Mouse (Mus musculus) embryonic facial prominence, embryonic 10.5 days (tissue): ENCODE data around the gene Hspbap1. TPM values are rescaled to one million over a fixed set of nuclear protein-coding genes. Genes with fewer than 3 reads are reported as not detected.

Source experiments
- DNase-seq: peaks from one replicate; pipeline ENCODE4 v3.0.0-alpha.2; 2017; ENCODE audit warnings: low spot score
- H3K27ac ChIP-seq: fragments of 300-500 bp; sonication (generic); replicated peaks from 2 replicates; pipeline ENCODE4 v1.5.1; 2016; ENCODE audit warnings: mild to moderate bottlenecking
- H3K27me3 ChIP-seq: fragments of 300-500 bp; sonication (generic); replicated peaks from 2 replicates; pipeline ENCODE4 v1.6.1; 2016; ENCODE audit warnings: low read depth, mild to moderate bottlenecking; ENCODE audit not compliant: poor library complexity, severe bottlenecking
- H3K36me3 ChIP-seq: fragments of 300-500 bp; sonication (generic); replicated peaks from 2 replicates; pipeline ENCODE4 v1.6.1; 2016; ENCODE audit warnings: mild to moderate bottlenecking, moderate library complexity
- H3K4me1 ChIP-seq: fragments of 300-500 bp; sonication (generic); 2 replicates; pipeline ENCODE4 v1.6.1; 2016
- H3K4me3 ChIP-seq: fragments of 300-500 bp; sonication (generic); 2 replicates; pipeline ENCODE4 v1.5.1; 2016; ENCODE audit warnings: mild to moderate bottlenecking, moderate library complexity
- H3K9me3 ChIP-seq: fragments of 300-500 bp; sonication (generic); 2 replicates; pipeline ENCODE4 v1.6.1; 2016; ENCODE audit warnings: mild to moderate bottlenecking
- WGBS: fragments of 180-500 bp; shearing (Covaris S2); methylation state at CpG from one replicate; pipeline ENCODE4 v1.1.7; 2016; 5-methylcytosine and 5-hydroxymethylcytosine counted together
- polyA plus RNA-seq: library from polyadenylated mRNA; unstranded; fragments of >200 nt; fragmentation: Nextera tagmentation; extraction: Ambion mirVana; gene quantifications from 2 replicates; pipeline ENCODE4 v1.2.1, GENCODE M21; 2016

Gene Hspbap1
- polyA plus RNA-seq, 1 experiment from 2014 or later: 30.2 TPM

DNA sequence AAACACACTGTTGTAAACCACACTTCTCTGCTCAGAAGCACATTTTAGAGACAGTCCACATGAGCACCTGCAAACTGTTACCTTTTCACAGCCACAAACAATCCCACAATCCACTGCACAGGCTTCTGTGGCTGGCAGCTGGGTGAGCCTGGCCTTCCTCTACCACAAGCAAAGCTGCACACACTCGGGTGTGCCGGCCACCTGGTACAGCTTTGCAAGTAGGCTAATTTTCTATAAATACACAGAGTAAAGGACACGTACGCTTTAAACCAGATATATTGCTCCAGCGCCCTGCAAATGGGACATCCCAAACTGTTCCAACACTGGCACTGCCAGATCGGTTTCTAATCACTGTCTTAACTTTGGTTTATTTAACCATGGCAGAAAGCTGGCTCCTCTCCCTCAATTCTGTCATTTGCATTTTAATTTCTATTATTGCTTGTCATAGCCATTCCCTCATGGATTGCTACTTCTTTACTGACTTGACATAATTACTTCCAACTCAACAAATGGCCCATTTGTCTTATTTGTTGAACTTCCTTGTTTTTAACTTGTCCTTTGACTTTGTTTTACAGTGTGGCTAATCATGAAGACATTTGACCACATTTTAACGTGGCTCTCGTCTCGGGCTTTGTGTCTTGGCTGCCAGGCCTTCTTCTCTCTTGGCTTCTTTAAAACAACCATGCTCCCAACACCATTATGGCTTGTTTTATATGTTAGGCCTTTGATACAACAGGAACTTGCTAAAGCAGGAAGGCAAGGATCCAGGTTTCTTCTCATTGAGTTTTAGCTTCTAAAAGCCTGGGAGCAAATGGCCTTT lies 22.5 kb upstream of the Hspbap1 start:
- H3K4me1 ChIP-seq: peaks cover 4% of the 10 kb centered on the region
- peaks cover 4% of the 10 kb centered on the region; the same call in 1 of the 2 replicates for H3K36me3 ChIP-seq
- no peak overlapping the region for H3K4me3 ChIP-seq
- DNase-seq: no peak
- H3K27ac ChIP-seq: no peak overlapping the region
- WGBS: 88% methylated on average over 9 of the region's 9 CpGs
- H3K27me3 ChIP-seq: no peaks in the 10 kb centered on the region
- no peaks in the 10 kb centered on the region for H3K9me3 ChIP-seq

DNA sequence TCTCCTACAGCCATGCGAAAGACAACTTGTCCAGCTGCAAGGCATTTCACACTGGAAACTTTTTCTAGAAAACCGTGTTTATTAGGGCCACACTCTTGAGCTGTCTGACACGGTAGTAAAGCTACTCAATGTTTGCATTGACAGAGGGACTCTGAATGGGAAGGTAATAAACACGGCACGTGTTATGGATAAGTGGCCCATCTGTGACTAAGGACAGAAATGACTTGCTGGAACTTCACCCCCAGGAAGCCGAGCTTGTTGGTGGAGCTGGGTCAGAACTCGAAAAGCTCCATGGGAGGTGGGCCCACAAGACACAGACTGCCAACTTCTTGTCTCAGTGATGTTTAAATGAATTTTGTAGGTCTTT lies 22.0 kb upstream of the Hspbap1 start:
- WGBS: 87% methylated on average over 7 of the region's 7 CpGs
- Histone ChIP-seq H3K27ac (no peak overlapping the region), H3K4me1 (peaks cover 4% of the 10 kb centered on the region), H3K27me3 (no peaks in the 10 kb centered on the region), H3K9me3 (no peaks in the 10 kb centered on the region), H3K4me3 (no peak overlapping the region), H3K36me3 (peaks cover 4% of the 10 kb centered on the region; the same call in 1 of the 2 replicates)
- DNase-seq: no peak

DNA sequence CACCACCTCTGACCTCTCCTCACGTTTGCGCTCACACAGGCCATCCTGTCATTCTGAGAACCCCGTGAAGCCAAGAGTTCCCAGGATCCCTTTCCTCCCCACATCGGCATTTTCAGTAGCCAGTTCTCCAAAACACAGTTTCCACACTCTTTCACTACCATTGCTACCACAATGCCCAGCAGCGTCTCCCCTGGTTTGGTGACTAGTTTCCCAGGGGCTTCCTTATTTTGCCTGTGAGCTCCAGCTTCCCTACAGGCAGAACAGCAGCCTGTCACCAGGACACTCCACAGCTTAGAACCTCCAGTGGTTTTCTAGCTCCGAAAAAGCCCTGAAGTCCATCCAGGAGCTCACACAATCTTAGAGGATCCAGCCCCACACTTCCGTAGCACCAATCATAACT lies 20.8 kb upstream of the Hspbap1 start:
- H3K4me3 ChIP-seq: no peak overlapping the region
- H3K4me1 ChIP-seq: peaks cover 4% of the 10 kb centered on the region
- no peak for DNase-seq
- no peaks in the 10 kb centered on the region for H3K9me3 ChIP-seq
- H3K27me3 ChIP-seq: no peaks in the 10 kb centered on the region
- 63% methylated on average over 7 of the region's 7 CpGs for WGBS
- peaks cover 4% of the 10 kb centered on the region; the same call in 1 of the 2 replicates for H3K36me3 ChIP-seq
- H3K27ac ChIP-seq: no peak overlapping the region

DNA sequence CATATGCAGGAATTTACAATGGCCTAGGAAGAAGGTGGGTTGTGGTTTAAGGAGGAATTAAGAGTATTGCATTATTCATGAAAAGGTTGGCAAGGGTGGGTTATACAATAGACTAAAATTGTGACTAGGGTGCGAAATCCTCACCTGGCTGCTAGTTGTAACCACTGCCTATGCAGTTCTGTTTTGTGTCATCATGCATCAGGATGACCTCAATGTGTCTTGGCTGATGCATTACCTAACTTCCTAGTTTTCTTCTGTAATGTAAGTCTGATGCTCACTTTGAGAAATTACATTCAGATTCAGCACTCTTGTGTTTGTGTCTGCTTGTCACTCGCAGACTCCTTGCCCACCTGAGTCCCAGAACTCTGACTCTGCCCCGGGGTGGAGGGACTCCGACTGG lies 18.3 kb upstream of the Hspbap1 start:
- 87% methylated on average over 4 of the region's 4 CpGs for WGBS
- Histone ChIP-seq H3K27ac (no peak overlapping the region), H3K9me3 (no peaks in the 10 kb centered on the region)

GRCm38 (mm10) chr16:35753926-35754325 lies 16.2 kb upstream of the Hspbap1 start:
- no peak for DNase-seq

More for the DNA sequence above, 18.3 kb upstream of the Hspbap1 start:
- no peaks in the 10 kb centered on the region for H3K36me3 ChIP-seq
- H3K27me3 ChIP-seq: no peaks in the 10 kb centered on the region
- no peak for DNase-seq
- no peak overlapping the region for H3K4me3 ChIP-seq
- peaks cover 4% of the 10 kb centered on the region for H3K4me1 ChIP-seq

GRCm38 (mm10) chr16:35755502-35756334 lies 14.5 kb upstream of the Hspbap1 start:
- H3K4me1 ChIP-seq: no peaks in the 10 kb centered on the region
- H3K4me3 ChIP-seq: no peak overlapping the region
- H3K27ac ChIP-seq: no peak overlapping the region

More at GRCm38 (mm10) chr16:35753926-35754325, 16.2 kb upstream of the Hspbap1 start:
- Histone ChIP-seq H3K27ac (no peak overlapping the region), H3K9me3 (no peaks in the 10 kb centered on the region), H3K36me3 (no peaks in the 10 kb centered on the region), H3K27me3 (no peaks in the 10 kb centered on the region), H3K4me3 (no peak overlapping the region), H3K4me1 (peaks cover 4% of the 10 kb centered on the region)
- WGBS: 93% methylated on average over 5 of the region's 5 CpGs

GRCm38 (mm10) chr16:35756697-35757096 lies 13.5 kb upstream of the Hspbap1 start:
- no peaks in the 10 kb centered on the region for H3K9me3 ChIP-seq
- 87% methylated on average over 9 of the region's 9 CpGs for WGBS
- no peaks in the 10 kb centered on the region for H3K4me1 ChIP-seq
- no peak overlapping the region for H3K4me3 ChIP-seq
- DNase-seq: no peak
- no peaks in the 10 kb centered on the region for H3K27me3 ChIP-seq
- H3K27ac ChIP-seq: no peak overlapping the region
- H3K36me3 ChIP-seq: no peaks in the 10 kb centered on the region

More at GRCm38 (mm10) chr16:35755502-35756334, 14.5 kb upstream of the Hspbap1 start:
- Histone ChIP-seq H3K27me3 (no peaks in the 10 kb centered on the region), H3K36me3 (no peaks in the 10 kb centered on the region), H3K9me3 (no peaks in the 10 kb centered on the region)
- no peak for DNase-seq
- WGBS: 91% methylated on average over 6 of the region's 6 CpGs

DNA sequence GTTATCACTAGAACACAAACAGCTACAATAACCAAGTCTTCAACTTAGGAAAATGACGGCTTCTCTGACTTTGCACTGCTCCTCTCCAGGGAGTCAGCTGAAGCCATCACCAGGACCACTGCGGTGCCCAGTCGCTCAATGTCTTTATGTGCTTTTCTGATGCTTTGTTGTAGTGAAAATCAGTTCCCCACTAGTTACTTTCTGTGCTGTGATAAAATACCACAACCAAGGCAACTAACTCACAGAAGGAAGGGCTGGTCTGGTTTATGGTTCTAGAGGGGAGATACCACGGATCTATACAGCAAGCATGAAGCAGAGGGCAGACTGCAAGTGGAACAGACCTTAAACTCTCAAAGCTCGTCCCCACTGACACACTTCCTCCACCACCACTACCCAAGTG lies 10.8 kb upstream of the Hspbap1 start:
- WGBS: 89% methylated on average over 5 of the region's 5 CpGs
- Histone ChIP-seq H3K36me3 (no peaks in the 10 kb centered on the region), H3K4me1 (no peaks in the 10 kb centered on the region), H3K27me3 (no peaks in the 10 kb centered on the region), H3K4me3 (no peak overlapping the region), H3K27ac (no peak overlapping the region), H3K9me3 (0 out of 2 replicates have a peak, but pooled peaks cover 2% of the 10 kb centered on the region)
- DNase-seq: no peak

DNA sequence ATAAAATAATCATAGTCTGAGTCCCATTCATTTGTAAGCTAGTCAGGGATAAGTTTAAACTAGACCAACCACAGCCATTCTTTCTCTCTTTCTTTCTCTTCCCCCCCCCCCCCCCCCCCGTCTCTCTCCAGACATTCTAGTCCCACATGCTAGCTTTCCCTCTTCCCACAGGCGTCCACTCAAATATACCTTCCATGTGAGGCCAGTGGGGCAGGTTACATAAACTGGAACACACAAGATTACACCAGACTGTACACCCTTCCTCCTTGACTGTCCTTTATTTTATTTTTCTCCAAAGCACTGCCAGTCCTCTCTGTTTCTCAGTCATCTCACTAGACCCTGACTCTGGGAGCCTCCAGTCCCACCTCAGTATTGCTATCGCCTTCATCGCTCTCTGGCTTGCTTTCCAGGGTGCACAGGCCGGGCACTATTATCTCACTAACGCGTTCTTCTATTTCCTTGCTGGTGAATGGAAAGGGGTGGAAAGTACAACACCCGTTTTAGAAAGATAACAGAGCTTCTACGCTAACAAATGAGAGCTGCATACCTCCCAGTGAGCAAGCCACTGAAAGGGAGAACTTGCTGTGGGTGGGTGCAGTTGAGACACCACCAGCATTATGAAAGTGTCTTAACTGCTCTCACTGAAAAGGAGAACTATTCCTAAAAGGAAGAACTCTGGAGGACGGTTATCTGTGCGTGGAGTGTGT lies 6.4 kb upstream of the Hspbap1 start:
- Histone ChIP-seq H3K4me3 (no peak overlapping the region), H3K9me3 (0 out of 2 replicates have a peak, but pooled peaks cover 2% of the 10 kb centered on the region), H3K27me3 (no peaks in the 10 kb centered on the region), H3K27ac (no peak overlapping the region), H3K4me1 (peaks cover 15% of the 10 kb centered on the region), H3K36me3 (no peaks in the 10 kb centered on the region)
- WGBS: 89% methylated on average over 11 of the region's 11 CpGs
- DNase-seq: no peak

DNA sequence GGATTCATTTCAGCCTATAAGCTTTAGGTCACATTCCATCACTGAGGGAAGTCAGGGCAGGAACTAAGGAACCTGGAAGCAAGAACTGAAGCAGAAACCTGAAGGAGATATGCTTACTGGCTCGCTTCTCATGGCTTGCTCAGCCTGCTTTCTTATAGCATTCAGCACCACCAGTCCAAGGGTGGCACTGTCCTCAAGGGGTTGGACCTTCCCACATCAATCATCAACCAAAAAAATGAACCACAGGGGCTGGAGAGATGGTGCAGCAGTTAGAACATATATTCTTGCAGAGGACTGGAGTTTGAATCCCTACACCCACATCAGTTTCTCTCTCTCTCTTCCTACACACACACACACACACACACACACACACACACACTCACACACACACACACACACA lies 5.2 kb upstream of the Hspbap1 start:
- Histone ChIP-seq H3K36me3 (no peaks in the 10 kb centered on the region), H3K27me3 (no peaks in the 10 kb centered on the region), H3K27ac (no peak overlapping the region), H3K9me3 (0 out of 2 replicates have a peak, but pooled peaks cover 2% of the 10 kb centered on the region), H3K4me1 (peaks cover 21% of the 10 kb centered on the region), H3K4me3 (no peak overlapping the region)
- WGBS: 81% methylated on average over 1 of the region's 1 CpGs
- no peak for DNase-seq

GRCm38 (mm10) chr16:35765449-35765848 lies 4.7 kb upstream of the Hspbap1 start:
- WGBS: 79% methylated on average over 2 of the region's 2 CpGs

DNA sequence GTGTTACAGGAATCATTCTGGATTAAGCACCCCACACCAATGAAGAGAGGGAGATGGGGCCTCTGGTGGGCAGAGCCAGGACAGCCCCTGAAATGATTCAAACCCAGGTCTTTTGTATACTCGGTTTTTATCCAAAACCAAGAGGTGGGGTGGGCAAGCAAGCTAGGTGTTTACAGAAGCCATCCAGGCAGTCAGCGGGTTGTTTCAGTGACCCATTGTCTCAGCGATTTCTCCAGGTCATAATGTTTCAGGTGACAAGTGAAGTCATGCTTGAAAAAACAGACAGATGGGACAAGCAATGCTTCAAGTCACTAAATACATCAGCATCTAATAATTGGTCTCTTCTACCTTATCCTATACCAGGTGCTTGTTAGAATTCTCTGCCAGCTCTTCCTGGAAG lies 3.8 kb upstream of the Hspbap1 start:
- no peak for DNase-seq
- Histone ChIP-seq H3K27me3 (no peaks in the 10 kb centered on the region), H3K4me1 (peaks cover 30% of the 10 kb centered on the region), H3K9me3 (0 out of 2 replicates have a peak, but pooled peaks cover 2% of the 10 kb centered on the region), H3K36me3 (no peaks in the 10 kb centered on the region), H3K27ac (no peak overlapping the region), H3K4me3 (no peak overlapping the region)
- 78% methylated on average over 3 of the region's 3 CpGs for WGBS

More at GRCm38 (mm10) chr16:35765449-35765848, 4.7 kb upstream of the Hspbap1 start:
- H3K27ac ChIP-seq: no peak overlapping the region
- H3K4me1 ChIP-seq: peaks cover 22% of the 10 kb centered on the region
- no peak overlapping the region for H3K4me3 ChIP-seq
- H3K36me3 ChIP-seq: no peaks in the 10 kb centered on the region
- no peak for DNase-seq
- no peaks in the 10 kb centered on the region for H3K27me3 ChIP-seq
- H3K9me3 ChIP-seq: 0 out of 2 replicates have a peak, but pooled peaks cover 2% of the 10 kb centered on the region
